Mouse (Mus musculus) hindbrain, embryonic 10.5 days (tissue): Measurements from ENCODE around the gene 1700029H14Rik. TPM values are rescaled to one million over a fixed set of nuclear protein-coding genes. Genes with fewer than 3 reads are reported as not detected.

Source experiments
- DNase-seq: peaks from one replicate; pipeline ENCODE4 v3.0.0-alpha.2; 2017; ENCODE audit warnings: low spot score
- H3K27ac ChIP-seq: fragments of 300-500 bp; sonication (generic); 2 replicates; pipeline ENCODE4 v1.5.1; 2016; ENCODE audit warnings: mild to moderate bottlenecking, moderate library complexity
- H3K27me3 ChIP-seq: fragments of 300-500 bp; sonication (generic); 2 replicates; pipeline ENCODE4 v1.6.1; 2016; ENCODE audit warnings: mild to moderate bottlenecking; ENCODE audit not compliant: poor library complexity, insufficient read depth, severe bottlenecking
- H3K36me3 ChIP-seq: fragments of 300-500 bp; sonication (generic); 2 replicates; pipeline ENCODE4 v1.6.1; 2016; ENCODE audit warnings: mild to moderate bottlenecking, moderate library complexity
- H3K4me1 ChIP-seq: fragments of 300-500 bp; sonication (generic); replicated peaks from 2 replicates; pipeline ENCODE4 v1.6.1; 2016; ENCODE audit warnings: mild to moderate bottlenecking
- H3K4me3 ChIP-seq: fragments of 300-500 bp; sonication (generic); 2 replicates; pipeline ENCODE4 v1.5.1; 2016; ENCODE audit warnings: mild to moderate bottlenecking, moderate library complexity
- H3K9me3 ChIP-seq: fragments of 300-500 bp; sonication (generic); 2 replicates; pipeline ENCODE4 v1.6.1; 2016; ENCODE audit warnings: mild to moderate bottlenecking, moderate library complexity
- WGBS: fragments of 180-500 bp; shearing (Covaris S2); methylation state at CpG from one replicate; pipeline ENCODE4 v1.1.7; 2016; 5-methylcytosine and 5-hydroxymethylcytosine counted together
- polyA plus RNA-seq: library from polyadenylated mRNA; unstranded; fragments of >200 nt; fragmentation: Nextera tagmentation; extraction: Ambion mirVana; gene quantifications from 2 replicates; pipeline ENCODE4 v1.2.1, GENCODE M21; 2016

1700029H14Rik gene
- polyA plus RNA-seq, 1 experiment from 2014 or later, result not detected

DNA sequence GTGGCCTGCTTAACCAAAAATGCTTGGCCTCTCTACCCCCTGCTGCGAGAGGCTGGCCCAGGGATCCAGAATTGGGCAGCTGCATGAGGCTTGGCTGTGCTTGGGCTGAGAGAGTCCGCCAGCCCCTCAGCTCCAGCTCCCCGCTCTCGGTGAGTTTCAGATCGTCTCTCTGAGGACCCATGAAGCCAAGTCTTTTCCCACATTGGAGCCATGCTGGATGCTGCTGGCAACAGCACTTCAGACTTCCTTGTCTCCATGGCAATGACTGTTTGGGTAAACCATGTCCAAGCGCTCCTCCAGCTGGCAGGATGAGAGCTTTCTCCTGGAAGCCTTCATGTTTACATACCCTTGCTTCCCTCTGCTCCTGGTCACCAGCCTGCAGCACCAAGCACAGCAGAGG, 23.4 kb downstream of the 1700029H14Rik start:
- no peaks in the 10 kb centered on the region for H3K27me3 ChIP-seq
- WGBS, result 73% methylated on average over 6 of the region's 6 CpGs
- H3K27ac ChIP-seq, result no peak overlapping the region

DNA sequence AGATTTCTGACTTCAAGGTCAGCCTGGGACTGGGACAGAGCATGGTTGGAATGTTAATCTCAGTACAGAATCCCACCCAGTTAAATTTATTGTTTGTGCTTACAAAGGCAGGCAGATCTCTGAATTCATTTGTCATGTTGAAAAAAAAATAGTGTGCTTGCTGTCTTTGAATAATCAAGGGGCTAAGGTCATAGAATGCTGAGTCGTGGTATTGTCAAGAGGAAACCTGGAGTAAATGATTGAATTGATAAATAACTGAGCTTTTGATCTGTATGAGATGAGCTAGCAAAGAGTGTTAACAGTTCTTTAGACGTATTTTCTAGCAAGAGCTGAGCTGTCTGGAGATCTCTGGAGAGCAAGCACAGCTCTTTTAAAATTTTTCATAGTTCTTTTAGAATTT, 25.2 kb downstream of the 1700029H14Rik start:
- no peak for DNase-seq
- Histone ChIP-seq H3K4me3 (no peak overlapping the region), H3K36me3 (no peaks in the 10 kb centered on the region), H3K27me3 (no peaks in the 10 kb centered on the region), H3K27ac (no peak overlapping the region), H3K9me3 (no peaks in the 10 kb centered on the region), H3K4me1 (no peaks in the 10 kb centered on the region)
- WGBS, result 58% methylated on average over 2 of the region's 2 CpGs

More for the DNA sequence above, 23.4 kb downstream of the 1700029H14Rik start:
- no peak for DNase-seq
- Histone ChIP-seq H3K4me3 (no peak overlapping the region), H3K9me3 (no peaks in the 10 kb centered on the region), H3K36me3 (no peaks in the 10 kb centered on the region), H3K4me1 (no peaks in the 10 kb centered on the region)

GRCm38 (mm10) chr8:13533123-13533522, 29.1 kb downstream of the 1700029H14Rik start:
- H3K27ac ChIP-seq, result no peak overlapping the region
- WGBS, result 88% methylated on average over 8 of the region's 8 CpGs
- H3K9me3 ChIP-seq, result no peaks in the 10 kb centered on the region
- DNase-seq, result no peak
- 0 out of 2 replicates have a peak, but pooled peaks cover 12% of the 10 kb centered on the region for H3K4me1 ChIP-seq
- H3K27me3 ChIP-seq, result no peaks in the 10 kb centered on the region
- no peak overlapping the region for H3K4me3 ChIP-seq
- no peaks in the 10 kb centered on the region for H3K36me3 ChIP-seq

GRCm38 (mm10) chr8:13531602-13532171, 30.6 kb downstream of the 1700029H14Rik start:
- Histone ChIP-seq H3K4me3 (no peak overlapping the region), H3K9me3 (peaks cover 5% of the 10 kb centered on the region; the same call in 1 of the 2 replicates), H3K36me3 (no peaks in the 10 kb centered on the region), H3K27me3 (no peaks in the 10 kb centered on the region), H3K27ac (no peak overlapping the region), H3K4me1 (0 out of 2 replicates have a peak, but pooled peaks cover 12% of the 10 kb centered on the region)
- WGBS, result 82% methylated on average over 9 of the region's 9 CpGs
- DNase-seq, result no peak

GRCm38 (mm10) chr8:13530941-13531340, 31.3 kb downstream of the 1700029H14Rik start:
- 71% methylated on average over 5 of the region's 5 CpGs for WGBS
- no peaks in the 10 kb centered on the region for H3K27me3 ChIP-seq
- no peak overlapping the region for H3K27ac ChIP-seq
- 0 out of 2 replicates have a peak, but pooled peaks cover 12% of the 10 kb centered on the region for H3K4me1 ChIP-seq
- peaks cover 5% of the 10 kb centered on the region; the same call in 1 of the 2 replicates for H3K9me3 ChIP-seq
- DNase-seq, result no peak
- H3K4me3 ChIP-seq, result no peak overlapping the region
- no peaks in the 10 kb centered on the region for H3K36me3 ChIP-seq

- whole genome bisulfite sequencing, result 81% methylated on average over 3 of the region's 3 CpGs
- H3K36me3 ChIP-seq, result no peaks in the 10 kb centered on the region
- 0 out of 2 replicates have a peak, but pooled peaks cover 12% of the 10 kb centered on the region for H3K4me1 ChIP-seq
- peaks cover 5% of the 10 kb centered on the region; the same call in 1 of the 2 replicates for H3K9me3 ChIP-seq
- no peak overlapping the region for H3K4me3 ChIP-seq
- H3K27me3 ChIP-seq, result no peaks in the 10 kb centered on the region
- no peak for DNase-seq
- no peak overlapping the region for H3K27ac ChIP-seq
Measured at GRCm38 (mm10) chr8:13530401-13530800, 31.9 kb downstream of the 1700029H14Rik start.

GRCm38 (mm10) chr8:13529891-13530316, 32.4 kb downstream of the 1700029H14Rik start:
- Histone ChIP-seq H3K4me1 (0 out of 2 replicates have a peak, but pooled peaks cover 12% of the 10 kb centered on the region), H3K36me3 (no peaks in the 10 kb centered on the region), H3K27me3 (no peaks in the 10 kb centered on the region), H3K9me3 (peaks cover 5% of the 10 kb centered on the region; the same call in 1 of the 2 replicates), H3K4me3 (no peak overlapping the region), H3K27ac (no peak overlapping the region)
- WGBS, result 74% methylated on average over 7 of the region's 7 CpGs
- DNase-seq, result no peak

DNA sequence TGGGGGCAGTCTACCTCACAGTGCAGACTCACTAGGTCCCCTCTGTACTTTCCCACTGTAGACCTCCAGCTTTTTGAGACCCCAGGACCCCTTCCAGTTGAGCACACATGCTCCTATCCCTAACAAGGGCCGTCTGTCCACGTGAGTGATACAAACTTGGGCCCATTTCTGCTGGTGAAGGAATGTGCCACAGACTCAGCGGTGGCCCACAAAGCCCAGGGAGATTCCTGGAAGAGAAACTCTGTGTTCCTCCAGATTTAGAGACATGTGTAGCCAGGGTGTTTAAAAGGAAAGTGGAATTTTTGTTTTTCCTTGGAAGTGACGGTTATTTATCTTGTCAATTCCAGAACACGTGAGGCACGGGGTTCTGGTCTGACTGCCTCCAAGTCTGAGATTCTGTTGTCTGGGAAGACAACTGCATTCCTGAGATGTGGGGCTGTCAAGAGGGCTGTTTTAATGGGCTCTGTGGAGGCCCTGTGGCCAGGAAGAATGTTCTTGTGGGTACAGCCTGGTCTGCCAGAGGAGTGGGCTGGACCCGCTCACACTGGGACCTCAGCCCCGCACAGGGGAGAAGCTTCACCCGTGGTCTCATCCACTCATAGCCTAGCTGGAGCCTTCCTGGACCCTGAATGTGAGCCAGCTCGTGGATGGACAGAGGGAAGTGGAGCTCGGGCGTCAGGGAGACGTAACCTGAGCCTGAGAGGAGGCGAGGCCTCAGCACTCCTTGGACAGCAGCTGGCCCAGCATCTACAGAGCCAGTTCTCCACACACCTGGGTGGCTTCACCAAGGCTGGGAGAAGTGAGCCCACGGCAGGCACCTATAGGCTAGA, 33.0 kb downstream of the 1700029H14Rik start:
- Histone ChIP-seq H3K36me3 (no peaks in the 10 kb centered on the region), H3K4me3 (no peak overlapping the region), H3K4me1 (0 out of 2 replicates have a peak, but pooled peaks cover 12% of the 10 kb centered on the region), H3K27me3 (no peaks in the 10 kb centered on the region), H3K27ac (no peak overlapping the region), H3K9me3 (peaks cover 5% of the 10 kb centered on the region; the same call in 1 of the 2 replicates)
- WGBS, result 70% methylated on average over 15 of the region's 15 CpGs
- DNase-seq, result no peak

- Histone ChIP-seq H3K36me3 (no peaks in the 10 kb centered on the region), H3K9me3 (no peaks in the 10 kb centered on the region), H3K27me3 (no peaks in the 10 kb centered on the region), H3K4me1 (peaks cover 4% of the 10 kb centered on the region; the same call in 1 of the 2 replicates), H3K4me3 (no peak overlapping the region), H3K27ac (no peak overlapping the region)
- DNase-seq, result no peak
- 83% methylated on average over 7 of the region's 7 CpGs for WGBS
Measured at GRCm38 (mm10) chr8:13521392-13521791, 40.9 kb downstream of the 1700029H14Rik start.

- 66% methylated on average over 6 of the region's 6 CpGs for WGBS
- DNase-seq, result no peak
- H3K27me3 ChIP-seq, result no peaks in the 10 kb centered on the region
- no peaks in the 10 kb centered on the region for H3K9me3 ChIP-seq
- H3K36me3 ChIP-seq, result no peaks in the 10 kb centered on the region
- no peak overlapping the region for H3K4me3 ChIP-seq
- H3K27ac ChIP-seq, result no peak overlapping the region
- peaks cover 4% of the 10 kb centered on the region; the same call in 1 of the 2 replicates for H3K4me1 ChIP-seq
Measured at GRCm38 (mm10) chr8:13520349-13520748, 41.9 kb downstream of the 1700029H14Rik start.

- Histone ChIP-seq H3K27me3 (no peaks in the 10 kb centered on the region), H3K27ac (no peak overlapping the region), H3K4me1 (peaks cover 4% of the 10 kb centered on the region; the same call in 1 of the 2 replicates), H3K9me3 (no peaks in the 10 kb centered on the region), H3K4me3 (no peak overlapping the region), H3K36me3 (no peaks in the 10 kb centered on the region)
- 89% methylated on average over 9 of the region's 9 CpGs for WGBS
- no peak for DNase-seq
Measured at GRCm38 (mm10) chr8:13519503-13519902, 42.8 kb downstream of the 1700029H14Rik start.

GRCm38 (mm10) chr8:13517284-13517781, 44.9 kb downstream of the 1700029H14Rik start:
- H3K36me3 ChIP-seq, result no peaks in the 10 kb centered on the region
- no peaks in the 10 kb centered on the region for H3K9me3 ChIP-seq
- no peak overlapping the region for H3K27ac ChIP-seq
- H3K4me1 ChIP-seq, result no peaks in the 10 kb centered on the region
- 89% methylated on average over 6 of the region's 6 CpGs for WGBS
- no peak overlapping the region for H3K4me3 ChIP-seq
- no peaks in the 10 kb centered on the region for H3K27me3 ChIP-seq
- DNase-seq, result no peak

- no peak for DNase-seq
- Histone ChIP-seq H3K27me3 (no peaks in the 10 kb centered on the region), H3K36me3 (no peaks in the 10 kb centered on the region), H3K4me1 (no peaks in the 10 kb centered on the region), H3K27ac (no peak overlapping the region), H3K9me3 (no peaks in the 10 kb centered on the region), H3K4me3 (no peak overlapping the region)
- WGBS, result 85% methylated on average over 5 of the region's 5 CpGs
Measured at GRCm38 (mm10) chr8:13516728-13517127, 45.5 kb downstream of the 1700029H14Rik start.
